Mouse (Mus musculus): ENCODE results near the gene Dab2ip.

- TF ChIP-seq CTCF (IDR thresholded peaks at IDR 0.05; ENCODE audit: low read depth, low read length) (no peak), POLR2A (IDR thresholded peaks at IDR 0.05; ENCODE audit: extremely low read depth, insufficient read depth, low read length) (no peak)
Observed at GRCm38 (mm10) chr2:35621225-35621519, 63.1 kb downstream of the Dab2ip start.

Measured in liver, adult 2 months (tissue).